Mouse (Mus musculus) liver, postnatal 0 days (tissue): ENCODE data around the gene Slc6a11.

Source experiments
- CTCF ChIP-seq: sonication (generic); IDR thresholded peaks from 2 replicates; pipeline ENCODE4 v1.5.1; 2016; ENCODE audit warnings: antibody characterized with exemption, low read depth
- EP300 ChIP-seq: IDR thresholded peaks from 2 replicates; pipeline ENCODE4 v1.6.1; 2016; ENCODE audit warnings: antibody characterized with exemption, low read depth, mild to moderate bottlenecking

- TF ChIP-seq EP300 = no peak
- TF ChIP-seq CTCF = no peak
Observed at GRCm38 (mm10) chr6:114238892-114239644, 108.0 kb downstream of the Slc6a11 start.
